Mouse (Mus musculus) lung, postnatal 36 days (tissue): ENCODE data around the gene Grb2.
A peak's percentile ranks its signal among the peaks of the same experiment; 100 is the strongest.

Experiments
- DNase-seq: peaks from one replicate; pipeline ENCODE4 v3.0.0; 2022; ENCODE audit warnings: mixed read lengths

The Grb2 gene

GRCm38 (mm10) chr11:115712268-115712667, 3.9 kb upstream of the Grb2 start:
- DNase-seq, result peak; percentile 34

- no peak for DNase-seq
These were observed 2.7 kb upstream of the Grb2 start for GRCm38 (mm10) chr11:115711133-115711532.

GRCm38 (mm10) chr11:115709829-115710559, 1.6 kb upstream of the Grb2 start:
- no peak for DNase-seq

GRCm38 (mm10) chr11:115708956-115709828, 795 bp upstream of the Grb2 start:
- DNase-seq, result peak; percentile 51

- DNase-seq, result peak; percentile 52
These were observed 836 bp downstream of the Grb2 start for GRCm38 (mm10) chr11:115707313-115708208.

GRCm38 (mm10) chr11:115706584-115706983, 1.8 kb downstream of the Grb2 start:
- no peak for DNase-seq

- DNase-seq, result peak; percentile 20
These were observed 2.8 kb downstream of the Grb2 start for GRCm38 (mm10) chr11:115705561-115705960.

- no peak for DNase-seq
These were observed 3.7 kb downstream of the Grb2 start for GRCm38 (mm10) chr11:115704648-115705047.

- no peak for DNase-seq
These were observed 4.9 kb downstream of the Grb2 start for GRCm38 (mm10) chr11:115703466-115703865.

GRCm38 (mm10) chr11:115698986-115699728, 9.2 kb downstream of the Grb2 start:
- DNase-seq, result peak; percentile 97

GRCm38 (mm10) chr11:115697722-115698121, 10.7 kb downstream of the Grb2 start:
- DNase-seq, result no peak

- DNase-seq, result no peak
These were observed 11.3 kb downstream of the Grb2 start for GRCm38 (mm10) chr11:115697091-115697490.

- DNase-seq, result peak; percentile 40
These were observed 11.9 kb downstream of the Grb2 start for GRCm38 (mm10) chr11:115696471-115696870.

GRCm38 (mm10) chr11:115693979-115694578, 14.3 kb downstream of the Grb2 start:
- no peak for DNase-seq

GRCm38 (mm10) chr11:115692800-115693199, 15.6 kb downstream of the Grb2 start:
- peak; percentile 76 for DNase-seq

GRCm38 (mm10) chr11:115691976-115692375, 16.4 kb downstream of the Grb2 start:
- DNase-seq, result peak; percentile 69

GRCm38 (mm10) chr11:115691511-115691910, 16.9 kb downstream of the Grb2 start:
- no peak for DNase-seq

- no peak for DNase-seq
These were observed 17.4 kb downstream of the Grb2 start for GRCm38 (mm10) chr11:115691013-115691412.

GRCm38 (mm10) chr11:115690356-115690755, 18.0 kb downstream of the Grb2 start:
- DNase-seq, result peak; percentile 81

- no peak for DNase-seq
These were observed 19.1 kb downstream of the Grb2 start for GRCm38 (mm10) chr11:115689137-115689915.

- DNase-seq, result no peak
These were observed 22.0 kb downstream of the Grb2 start for GRCm38 (mm10) chr11:115686369-115686768.
